Mouse (Mus musculus) CH12.LX (cell line): ENCODE measurements around the gene Kdm5b. TPM values are rescaled to one million over a fixed set of nuclear protein-coding genes. Genes with fewer than 3 reads are reported as not detected.

Source experiments
- DNase-seq: peaks from one replicate; pipeline ENCODE4 v3.0.0-alpha.2; 2013; ENCODE audit errors: extremely low read depth
- H3K27ac ChIP-seq: 2 replicates; pipeline ENCODE4 v1.5.1; 2012; ENCODE audit warnings: low read depth, mild to moderate bottlenecking, control low read depth, moderate library complexity; ENCODE audit not compliant: insufficient read depth
- H3K27me3 ChIP-seq: replicated peaks from 2 replicates; pipeline ENCODE3; 2012; ENCODE audit warnings: inconsistent platforms
- H3K36me3 ChIP-seq, 2 experiments: replicated peaks in 1 of 2; 2 replicates each; pipeline versions ENCODE3 to v1.6.1; 2012; ENCODE audit warnings: inconsistent platforms in 1 of 2, low read length in 1 of 2, mild to moderate bottlenecking in 1 of 2, mixed read lengths in 1 of 2, moderate library complexity in 1 of 2; ENCODE audit not compliant: control insufficient read depth in 1 of 2, insufficient read depth in 1 of 2
- H3K4me1 ChIP-seq, 2 experiments: 2 replicates each; pipeline ENCODE4 v1.6.1; 2012; ENCODE audit warnings: inconsistent platforms in 1 of 2, moderate library complexity in 1 of 2; ENCODE audit not compliant: insufficient read depth in 2 of 2, control insufficient read depth in 1 of 2
- H3K4me2 ChIP-seq: 2 replicates; pipeline ENCODE4 v1.6.1; 2012; ENCODE audit warnings: low read depth, mild to moderate bottlenecking, control low read depth; ENCODE audit not compliant: poor library complexity, insufficient read depth, severe bottlenecking
- H3K4me3 ChIP-seq, 3 experiments: fragments of 150-350 bp in 1 of 3; sonication (generic) in 1 of 3; replicated peaks in 1 of 3; 2 replicates each; pipeline versions ENCODE3 to v1.5.1; 2011 to 2012; ENCODE audit warnings: low read depth in 2 of 3, low read length in 2 of 3, mild to moderate bottlenecking in 2 of 3, moderate library complexity in 2 of 3, control low read depth in 1 of 3, improper control_type of control experiment in 1 of 3, inconsistent platforms in 1 of 3, mixed read lengths in 1 of 3; ENCODE audit not compliant: poor library complexity in 1 of 3
- H3K79me2 ChIP-seq: replicated peaks from 2 replicates; pipeline ENCODE4 v1.6.1; 2012; ENCODE audit warnings: mild to moderate bottlenecking, moderate library complexity; ENCODE audit not compliant: control insufficient read depth, poor library complexity, insufficient read depth, severe bottlenecking; ENCODE audit errors: extremely low read depth
- H3K9ac ChIP-seq: 2 replicates; pipeline ENCODE4 v1.6.1; 2012; ENCODE audit warnings: low read depth, mild to moderate bottlenecking, control low read depth, moderate library complexity; ENCODE audit not compliant: insufficient read depth
- H3K9me3 ChIP-seq: replicated peaks from 2 replicates; pipeline ENCODE3; 2012; ENCODE audit warnings: low read length, inconsistent platforms, mixed read lengths
- BHLHE40 ChIP-seq: IDR thresholded peaks from 2 replicates; pipeline ENCODE4 v1.6.1; 2011; ENCODE audit warnings: mild to moderate bottlenecking, low read depth, low read length, improper control_type of control experiment
- CHD1 ChIP-seq: IDR thresholded peaks from 2 replicates; pipeline ENCODE4 v1.6.1; 2012; ENCODE audit warnings: low read depth, low read length, improper control_type of control experiment, inconsistent platforms
- CHD2 ChIP-seq: IDR thresholded peaks from 2 replicates; pipeline ENCODE4 v1.6.1; 2011; ENCODE audit warnings: low read length, improper control_type of control experiment
- CTCF ChIP-seq, 2 experiments: IDR thresholded peaks in 1 of 2; conservative IDR thresholded peaks in 1 of 2; 2 replicates each; pipeline ENCODE4 v1.5.1; 2011 to 2012; ENCODE audit warnings: low read depth in 2 of 2, low read length in 2 of 2, improper control_type of control experiment in 1 of 2, inconsistent platforms in 1 of 2, mild to moderate bottlenecking in 1 of 2, moderate library complexity in 1 of 2
- E2F4 ChIP-seq: IDR thresholded peaks from 2 replicates; pipeline ENCODE4 v1.6.1; 2011; ENCODE audit warnings: low read depth, low read length, improper control_type of control experiment; ENCODE audit not compliant: insufficient replicate concordance
- ELF1 ChIP-seq: IDR thresholded peaks from 2 replicates; pipeline ENCODE4 v1.6.1; 2014; ENCODE audit warnings: low read depth, mild to moderate bottlenecking, inconsistent platforms, low read length, improper control_type of control experiment
- EP300 ChIP-seq: IDR thresholded peaks from 2 replicates; pipeline ENCODE4 v1.6.1; 2011; ENCODE audit warnings: low read length, improper control_type of control experiment
- ETS1 ChIP-seq: conservative IDR thresholded peaks from 2 replicates; pipeline ENCODE4 v1.6.1; 2012; ENCODE audit warnings: low read depth, mild to moderate bottlenecking, inconsistent platforms, low read length, improper control_type of control experiment, moderate library complexity
- GABPA ChIP-seq: IDR thresholded peaks from 2 replicates; pipeline ENCODE4 v1.6.1; 2012; ENCODE audit warnings: low read depth, low read length, improper control_type of control experiment, inconsistent platforms; ENCODE audit not compliant: insufficient replicate concordance
- HCFC1 ChIP-seq: IDR thresholded peaks from 2 replicates; pipeline ENCODE4 v1.6.1; 2012; ENCODE audit warnings: low read depth, mild to moderate bottlenecking, inconsistent platforms, low read length, improper control_type of control experiment
- IRF4 ChIP-seq: IDR thresholded peaks from 2 replicates; pipeline ENCODE4 v1.6.1; 2014; ENCODE audit warnings: low read depth, mild to moderate bottlenecking, inconsistent platforms, low read length, improper control_type of control experiment
- JUND ChIP-seq: conservative IDR thresholded peaks from 2 replicates; pipeline ENCODE4 v1.6.1; 2011; ENCODE audit warnings: low read depth, low read length, improper control_type of control experiment
- KAT2A ChIP-seq: IDR thresholded peaks from 2 replicates; pipeline ENCODE4 v1.6.1; 2012; ENCODE audit warnings: low read length, improper control_type of control experiment, inconsistent platforms; ENCODE audit not compliant: insufficient replicate concordance
- MAFK ChIP-seq: IDR thresholded peaks from 2 replicates; pipeline ENCODE4 v1.6.1; 2011; ENCODE audit warnings: low read length, improper control_type of control experiment; ENCODE audit not compliant: insufficient replicate concordance
- MAX ChIP-seq: IDR thresholded peaks from 2 replicates; pipeline ENCODE4 v1.6.1; 2011; ENCODE audit warnings: low read length, improper control_type of control experiment
- MAZ ChIP-seq: IDR thresholded peaks from 2 replicates; pipeline ENCODE4 v1.6.1; 2012; ENCODE audit warnings: low read depth, mild to moderate bottlenecking, inconsistent platforms, low read length, improper control_type of control experiment, moderate library complexity
- MEF2A ChIP-seq: IDR thresholded peaks from 2 replicates; pipeline ENCODE4 v1.6.1; 2014; ENCODE audit warnings: low read depth, mild to moderate bottlenecking, inconsistent platforms, low read length, improper control_type of control experiment, borderline replicate concordance
- MXI1 ChIP-seq: IDR thresholded peaks from 2 replicates; pipeline ENCODE4 v1.6.1; 2011; ENCODE audit warnings: mild to moderate bottlenecking, low read depth, low read length, improper control_type of control experiment
- MYC ChIP-seq: IDR thresholded peaks from 2 replicates; pipeline ENCODE4 v1.6.1; 2011; ENCODE audit warnings: low read depth, mild to moderate bottlenecking, improper control_type of control experiment, low read length
- NELFE ChIP-seq: IDR thresholded peaks from 2 replicates; pipeline ENCODE4 v1.6.1; 2011; ENCODE audit warnings: low read depth, low read length, improper control_type of control experiment
- NRF1 ChIP-seq: IDR thresholded peaks from 2 replicates; pipeline ENCODE4 v1.6.1; 2014; ENCODE audit warnings: low read depth, mild to moderate bottlenecking, inconsistent platforms, low read length, improper control_type of control experiment, moderate library complexity
- PAX5 ChIP-seq: IDR thresholded peaks from 2 replicates; pipeline ENCODE4 v1.6.1; 2012; ENCODE audit warnings: low read length, inconsistent platforms, mixed read lengths
- POLR2A ChIP-seq: IDR thresholded peaks from 2 replicates; pipeline ENCODE4 v1.6.1; 2011; ENCODE audit warnings: low read depth, mild to moderate bottlenecking, improper control_type of control experiment, low read length
- POLR2AphosphoS2 ChIP-seq: IDR thresholded peaks from 2 replicates; pipeline ENCODE4 v1.6.1; 2011; ENCODE audit warnings: low read depth, low read length, improper control_type of control experiment
- RAD21 ChIP-seq: IDR thresholded peaks from 2 replicates; pipeline ENCODE4 v1.6.1; 2011; ENCODE audit warnings: low read depth, mild to moderate bottlenecking, low read length, improper control_type of control experiment, moderate library complexity
- RCOR1 ChIP-seq: conservative IDR thresholded peaks from 2 replicates; pipeline ENCODE4 v1.6.1; 2012; ENCODE audit warnings: low read depth, mild to moderate bottlenecking, inconsistent platforms, low read length, improper control_type of control experiment
- SIN3A ChIP-seq: IDR thresholded peaks from 2 replicates; pipeline ENCODE4 v1.6.1; 2012; ENCODE audit warnings: low read length, improper control_type of control experiment, inconsistent platforms
- SMC3 ChIP-seq: IDR thresholded peaks from 2 replicates; pipeline ENCODE4 v1.6.1; 2011; ENCODE audit warnings: low read depth, low read length, improper control_type of control experiment
- TBP ChIP-seq: conservative IDR thresholded peaks from 2 replicates; pipeline ENCODE4 v1.6.1; 2011; ENCODE audit warnings: low read depth, low read length, improper control_type of control experiment
- TCF12 ChIP-seq: IDR thresholded peaks from 2 replicates; pipeline ENCODE4 v1.6.1; 2014; ENCODE audit warnings: low read depth, mild to moderate bottlenecking, inconsistent platforms, low read length, improper control_type of control experiment
- UBTF ChIP-seq: IDR thresholded peaks from 2 replicates; pipeline ENCODE4 v1.6.1; 2012; ENCODE audit warnings: low read depth, mild to moderate bottlenecking, inconsistent platforms, low read length, improper control_type of control experiment, moderate library complexity
- USF1 ChIP-seq: IDR thresholded peaks from 2 replicates; pipeline ENCODE4 v1.6.1; 2014; ENCODE audit warnings: low read depth, mild to moderate bottlenecking, inconsistent platforms, low read length, improper control_type of control experiment
- USF2 ChIP-seq: conservative IDR thresholded peaks from 2 replicates; pipeline ENCODE4 v1.6.1; 2011; ENCODE audit warnings: low read depth, low read length, improper control_type of control experiment
- ZC3H11A ChIP-seq: IDR thresholded peaks from 2 replicates; pipeline ENCODE4 v1.6.1; 2012; ENCODE audit warnings: low read depth, mild to moderate bottlenecking, inconsistent platforms, low read length, improper control_type of control experiment
- ZKSCAN1 ChIP-seq: IDR thresholded peaks from 2 replicates; pipeline ENCODE4 v1.6.1; 2012; ENCODE audit warnings: low read depth, inconsistent platforms, low read length, improper control_type of control experiment, borderline replicate concordance
- ZMIZ1 ChIP-seq: IDR thresholded peaks from 2 replicates; pipeline ENCODE4 v1.6.1; 2012; ENCODE audit warnings: low read depth, mild to moderate bottlenecking, inconsistent platforms, low read length, improper control_type of control experiment
- ZNF384 ChIP-seq: IDR thresholded peaks from 2 replicates; pipeline ENCODE4 v1.6.1; 2012; ENCODE audit warnings: low read depth, low read length, improper control_type of control experiment, inconsistent platforms
- dilution Hi-C: fragments of 300-500 bp; cut with MboI; formaldehyde crosslinking; loops from 2 replicates; pipeline ENCODE4 v1.14.3; 2020; ENCODE audit warnings: low sequenced_read_pairs; ENCODE audit not compliant: extremely low pct_unique_long_range_greater_than_20kb, extremely low pct_ligation_motif_present
- in situ Hi-C: fragments of 300-500 bp; cut with MboI; formaldehyde crosslinking; loops from 3 replicates; pipeline ENCODE4 v1.14.3; 2019; ENCODE audit warnings: low sequenced_read_pairs, low pct_ligation_motif_present, low pct_unique_long_range_greater_than_20kb, mixed read lengths
- polyA plus RNA-seq: library from polyadenylated mRNA; unstranded; fragments of >175 nt; gene quantifications from 2 replicates; pipeline ENCODE4 v1.2.1, GENCODE M21; 2012; ENCODE audit warnings: low read depth; ENCODE audit not compliant: insufficient read length
- total RNA-seq, 2 experiments: library from RNA; depleted of rRNA; stranded (reverse); fragments of 300-350 nt in 1 of 2; fragments of >200 nt in 1 of 2; gene quantifications; 2 replicates each; pipeline ENCODE4 v1.2.3; 2012 to 2014

The Kdm5b gene
- 8.9 and 14.3 TPM in 2 replicates for total RNA-seq (2012; rRNA removed)
- total RNA-seq (2014; rRNA removed): 1.8 and 1.9 TPM in 2 replicates
- 4.1 and 5.8 TPM in 2 replicates for polyA plus RNA-seq

- Histone ChIP-seq H3K9ac (peak within 1 kb of the TSS; percentile 69), H3K4me3 (peak within 1 kb of the TSS; percentile 52 to 96 (median 76)), H3K4me2 (no peak within 1 kb of the TSS; the same call in 1 of the 2 replicates), H3K36me3 (no peaks in the 10 kb centered on the region), H3K4me1 (peaks cover 6 to 19% of the 10 kb centered on the region in 2 experiments), H3K27ac (peak within 1 kb of the TSS; percentile 27), H3K79me2 (peaks cover 44% of the 10 kb centered on the region), H3K9me3 (no peaks in the 10 kb centered on the region), H3K27me3 (peaks cover 31% of the 10 kb centered on the region)
- in situ Hi-C loops: no loop called here
- DNase-seq: peak; percentile 51
- dilution Hi-C loops: no loop called here
- no peak for TF ChIP-seq MYC
- TF ChIP-seq NRF1: no peak
- TF ChIP-seq POLR2AphosphoS2: 0 out of 2 replicates have a peak, but pooled peaks have one; percentile 43
- TF ChIP-seq UBTF: peak; percentile 69; the same call in 1 of the 2 replicates
- peak; percentile 63 for TF ChIP-seq ETS1
- no peak for TF ChIP-seq SMC3
- peak; percentile 96 for TF ChIP-seq MAZ
- TF ChIP-seq SIN3A: peak; percentile 100
- peak; percentile 37; the same call in 1 of the 2 replicates for TF ChIP-seq ZNF384
- no peak for TF ChIP-seq E2F4
- peak; percentile 69 for TF ChIP-seq HCFC1
- TF ChIP-seq CHD1: no peak
- TF ChIP-seq CTCF (conservative IDR thresholded peaks at IDR 0.05 in 1 of 2, IDR thresholded peaks at IDR 0.05 in 1 of 2; ENCODE audit: low read depth in 2 of 2, low read length in 2 of 2): no peak
- no peak for TF ChIP-seq MAFK
- peak; percentile 95 for TF ChIP-seq TCF12
- no peak for TF ChIP-seq EP300
- TF ChIP-seq MAX: peak; percentile 81
- peak; percentile 60 for TF ChIP-seq BHLHE40
- TF ChIP-seq KAT2A: peak; percentile 96
- no peak for TF ChIP-seq PAX5
- TF ChIP-seq ELF1: peak; percentile 68
- TF ChIP-seq POLR2A: peak; percentile 89
- TF ChIP-seq MEF2A: peak; percentile 77
- TF ChIP-seq ZMIZ1: peak; percentile 76
- no peak for TF ChIP-seq RAD21
- no peak for TF ChIP-seq GABPA
- TF ChIP-seq ZKSCAN1: peak; percentile 25; the same call in 1 of the 2 replicates
- TF ChIP-seq JUND: no peak
- TF ChIP-seq ZC3H11A: no peak
- no peak for TF ChIP-seq USF2
- TF ChIP-seq IRF4: peak; percentile 72
- peak; percentile 94 for TF ChIP-seq MXI1
- TF ChIP-seq TBP: peak; percentile 94
- TF ChIP-seq CHD2: peak; percentile 81
- peak; percentile 86 for TF ChIP-seq NELFE
- TF ChIP-seq RCOR1: no peak
- TF ChIP-seq USF1: no peak
These were observed at the start of gene Kdm5b for GRCm38 (mm10) chr1:134559976-134560375. TSS of gene Kdm5b (plus strand) at chr1:134560171.
